Mouse (Mus musculus) E14TG2a.4 (cell line): ENCODE measurements around the gene Adam19.

Experiments
- CTCF ChIP-seq: conservative IDR thresholded peaks from 2 replicates; pipeline ENCODE4 v1.5.1; 2014; ENCODE audit warnings: low read length
- POU5F1 ChIP-seq: IDR thresholded peaks from 2 replicates; pipeline ENCODE4 v1.6.1; 2014; ENCODE audit warnings: low read length, borderline replicate concordance

GRCm38 (mm10) chr11:46125835-46126229 is 70.0 kb downstream of the Adam19 start:
- TF ChIP-seq CTCF (no peak), POU5F1 (no peak)
